Mouse (Mus musculus) lung, embryonic 16.5 days (tissue): ENCODE data around the gene Cpa5. TPM values are rescaled to one million over a fixed set of nuclear protein-coding genes. Genes with fewer than 3 reads are reported as not detected.

ENCODE experiments used
- ATAC-seq: fragments of 200-750 bp; cut with Nextera tagmentation; 2 replicates; pipeline ENCODE4 v1.8.0; 2017; ENCODE audit warnings: low read depth, mild to moderate bottlenecking, moderate library complexity
- H3K27ac ChIP-seq: fragments of 300-500 bp; sonication (generic); 2 replicates; pipeline ENCODE4 v1.5.1; 2014; ENCODE audit warnings: mild to moderate bottlenecking, control low read depth, low read length
- H3K27me3 ChIP-seq: fragments of 300-500 bp; sonication (generic); 2 replicates; pipeline ENCODE4 v1.6.1; 2014; ENCODE audit warnings: low read depth, low read length, mixed read lengths; ENCODE audit not compliant: control insufficient read depth, insufficient read depth
- H3K36me3 ChIP-seq: fragments of 300-500 bp; sonication (generic); 2 replicates; pipeline ENCODE4 v1.6.1; 2014; ENCODE audit warnings: low read length; ENCODE audit not compliant: control insufficient read depth, insufficient read depth
- H3K4me1 ChIP-seq: fragments of 300-500 bp; sonication (generic); replicated peaks from 2 replicates; pipeline ENCODE4 v1.6.1; 2014; ENCODE audit warnings: low read length, mixed read lengths; ENCODE audit not compliant: control insufficient read depth, insufficient read depth
- H3K4me2 ChIP-seq: fragments of 300-500 bp; sonication (generic); 2 replicates; pipeline ENCODE4 v1.6.1; 2014; ENCODE audit warnings: low read depth, low read length, control low read depth
- H3K4me3 ChIP-seq: fragments of 300-500 bp; sonication (generic); 2 replicates; pipeline ENCODE4 v1.5.1; 2014; ENCODE audit warnings: mild to moderate bottlenecking, low read length, control low read depth
- H3K9ac ChIP-seq: fragments of 300-500 bp; sonication (generic); 2 replicates; pipeline ENCODE4 v1.6.1; 2014; ENCODE audit warnings: low read length, control low read depth
- H3K9me3 ChIP-seq: fragments of 300-500 bp; sonication (generic); 2 replicates; pipeline ENCODE4 v1.6.1; 2016; ENCODE audit warnings: low read length; ENCODE audit not compliant: control insufficient read depth
- WGBS: fragments of 180-500 bp; shearing (Covaris S2); extraction: QIAGEN DNeasy Blood & Tissue Kit; methylation state at CpG from one replicate; pipeline ENCODE4 v1.1.7; 2014; 5-methylcytosine and 5-hydroxymethylcytosine counted together
- polyA plus RNA-seq: library from polyadenylated mRNA; unstranded; fragments of >200 nt; fragmentation: Nextera tagmentation; extraction: Ambion mirVana; gene quantifications from 2 replicates; pipeline ENCODE4 v1.2.1, GENCODE M21; 2015

Gene Cpa5
- polyA plus RNA-seq, 1 experiment from 2014 or later, result not detected

- Histone ChIP-seq H3K9me3 (no peaks in the 10 kb centered on the region), H3K4me2 (no peak overlapping the region), H3K27ac (no peak overlapping the region), H3K27me3 (no peaks in the 10 kb centered on the region), H3K4me3 (no peak overlapping the region), H3K9ac (no peak overlapping the region), H3K36me3 (no peaks in the 10 kb centered on the region), H3K4me1 (peaks cover 3% of the 10 kb centered on the region; the same call in 1 of the 2 replicates)
- no peak for ATAC-seq
- 82% methylated on average over 1 of the region's 1 CpGs for WGBS
These were observed 35.9 kb upstream of the Cpa5 start for GRCm38 (mm10) chr6:30574945-30575344.

- Histone ChIP-seq H3K4me2 (no peak overlapping the region), H3K4me1 (peaks cover 3% of the 10 kb centered on the region; the same call in 1 of the 2 replicates), H3K27me3 (no peaks in the 10 kb centered on the region), H3K9ac (no peak overlapping the region), H3K27ac (no peak overlapping the region), H3K4me3 (no peak overlapping the region), H3K36me3 (no peaks in the 10 kb centered on the region), H3K9me3 (no peaks in the 10 kb centered on the region)
- 60% methylated on average over 17 of the region's 17 CpGs for WGBS
- ATAC-seq, result no peak
These were observed 34.2 kb upstream of the Cpa5 start for GRCm38 (mm10) chr6:30576477-30577203.

- 56% methylated on average over 17 of the region's 17 CpGs for WGBS
- Histone ChIP-seq H3K4me1 (no peaks in the 10 kb centered on the region; the same call in 1 of the 2 replicates), H3K9me3 (no peaks in the 10 kb centered on the region)
These were observed 30.6 kb upstream of the Cpa5 start for GRCm38 (mm10) chr6:30579961-30580840.

GRCm38 (mm10) chr6:30580841-30581176 lies 30.0 kb upstream of the Cpa5 start:
- no peaks in the 10 kb centered on the region; the same call in 1 of the 2 replicates for H3K4me1 ChIP-seq
- no peaks in the 10 kb centered on the region for H3K36me3 ChIP-seq
- no peak overlapping the region for H3K4me3 ChIP-seq
- 55% methylated on average over 8 of the region's 8 CpGs for WGBS
- no peak overlapping the region for H3K9ac ChIP-seq
- H3K9me3 ChIP-seq, result no peaks in the 10 kb centered on the region
- 0 out of 2 replicates have a peak, but pooled peaks have one; percentile 28 for ATAC-seq
- no peak overlapping the region for H3K4me2 ChIP-seq
- no peak overlapping the region for H3K27ac ChIP-seq
- no peaks in the 10 kb centered on the region for H3K27me3 ChIP-seq

More at GRCm38 (mm10) chr6:30579961-30580840, 30.6 kb upstream of the Cpa5 start:
- Histone ChIP-seq H3K36me3 (no peaks in the 10 kb centered on the region), H3K27ac (no peak overlapping the region), H3K4me2 (no peak overlapping the region), H3K27me3 (no peaks in the 10 kb centered on the region), H3K9ac (no peak overlapping the region), H3K4me3 (no peak overlapping the region)
- 0 out of 2 replicates have a peak, but pooled peaks have one; percentile 28 for ATAC-seq

- H3K9ac ChIP-seq, result no peak overlapping the region
- 69% methylated on average over 7 of the region's 7 CpGs for WGBS
- no peaks in the 10 kb centered on the region for H3K27me3 ChIP-seq
- no peak overlapping the region for H3K4me3 ChIP-seq
- no peak overlapping the region for H3K4me2 ChIP-seq
- H3K36me3 ChIP-seq, result no peaks in the 10 kb centered on the region
- no peaks in the 10 kb centered on the region for H3K9me3 ChIP-seq
- ATAC-seq, result no peak
- no peak overlapping the region for H3K27ac ChIP-seq
- H3K4me1 ChIP-seq, result 0 out of 2 replicates have a peak, but pooled peaks cover 3% of the 10 kb centered on the region
These were observed 23.8 kb upstream of the Cpa5 start for GRCm38 (mm10) chr6:30586886-30587442.

GRCm38 (mm10) chr6:30589819-30590218 lies 21.0 kb upstream of the Cpa5 start:
- Histone ChIP-seq H3K4me1 (0 out of 2 replicates have a peak, but pooled peaks cover 3% of the 10 kb centered on the region), H3K36me3 (no peaks in the 10 kb centered on the region), H3K9ac (no peak overlapping the region), H3K9me3 (no peaks in the 10 kb centered on the region), H3K4me2 (no peak overlapping the region), H3K27ac (no peak overlapping the region; the same call in 1 of the 2 replicates), H3K4me3 (no peak overlapping the region), H3K27me3 (no peaks in the 10 kb centered on the region)
- peak; percentile 17; the same call in 1 of the 2 replicates for ATAC-seq
- WGBS, result 21% methylated on average over 2 of the region's 2 CpGs

- H3K9ac ChIP-seq, result no peak overlapping the region
- no peak overlapping the region for H3K4me2 ChIP-seq
- H3K27ac ChIP-seq, result no peak overlapping the region
- H3K4me3 ChIP-seq, result no peak overlapping the region
- H3K9me3 ChIP-seq, result no peaks in the 10 kb centered on the region
- 42% methylated on average over 5 of the region's 5 CpGs for WGBS
- no peak for ATAC-seq
- no peaks in the 10 kb centered on the region for H3K27me3 ChIP-seq
- 0 out of 2 replicates have a peak, but pooled peaks cover 3% of the 10 kb centered on the region for H3K4me1 ChIP-seq
- H3K36me3 ChIP-seq, result no peaks in the 10 kb centered on the region
These were observed 18.9 kb upstream of the Cpa5 start for GRCm38 (mm10) chr6:30591851-30592404.

GRCm38 (mm10) chr6:30592417-30592974 lies 18.3 kb upstream of the Cpa5 start:
- no peaks in the 10 kb centered on the region for H3K27me3 ChIP-seq
- H3K4me1 ChIP-seq, result 0 out of 2 replicates have a peak, but pooled peaks cover 3% of the 10 kb centered on the region
- no peak overlapping the region for H3K4me2 ChIP-seq
- H3K27ac ChIP-seq, result no peak overlapping the region
- H3K36me3 ChIP-seq, result no peaks in the 10 kb centered on the region
- ATAC-seq, result no peak
- H3K9me3 ChIP-seq, result no peaks in the 10 kb centered on the region
- 81% methylated on average over 10 of the region's 10 CpGs for whole genome bisulfite sequencing
- no peak overlapping the region for H3K4me3 ChIP-seq
- no peak overlapping the region for H3K9ac ChIP-seq
